Mouse (Mus musculus): ENCODE results near the gene Dag1. TPM values are rescaled to one million over a fixed set of nuclear protein-coding genes. Genes with fewer than 3 reads are reported as not detected.

The Dag1 gene
- polyA plus RNA-seq, 1 experiment from 2014 or later, result 20.7 TPM

DNA sequence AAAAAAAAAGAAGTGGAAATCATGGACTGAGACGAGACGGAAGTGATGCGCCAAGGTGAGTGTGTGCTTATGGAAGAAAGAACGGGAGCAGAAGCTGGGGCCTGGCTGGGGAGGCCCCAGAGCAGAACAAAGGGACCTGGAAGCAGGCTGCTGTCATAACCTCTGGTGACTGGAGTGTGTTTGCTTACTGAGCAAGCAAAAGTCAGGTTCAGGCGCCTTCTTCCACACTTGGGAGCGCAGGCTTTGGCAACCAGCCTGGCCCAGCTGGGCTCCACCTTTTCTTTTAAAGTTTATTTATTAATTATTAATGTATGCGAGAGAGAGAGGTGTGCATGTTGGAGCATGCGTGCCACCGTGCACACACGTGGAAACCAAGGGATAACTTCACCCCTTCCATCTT lies 94.0 kb downstream of the Dag1 start:
- no peaks in the 10 kb centered on the region for H3K9me3 ChIP-seq (replicated peaks)
- 0 out of 2 replicates have a peak, but pooled peaks cover 2% of the 10 kb centered on the region for H3K27me3 ChIP-seq (replicated peaks)
- no peaks in the 10 kb centered on the region for H3K36me3 ChIP-seq
- H3K4me1 ChIP-seq, result no peaks in the 10 kb centered on the region
- H3K4me2 ChIP-seq, result no peak overlapping the region
- no peak for ATAC-seq
- no peak overlapping the region for H3K27ac ChIP-seq
- WGBS (ENCODE audit: insufficient replicate concordance), result 71% methylated on average over 10 of the region's 10 CpGs
- H3K4me3 ChIP-seq, result no peak overlapping the region
- H3K9ac ChIP-seq, result no peak overlapping the region

DNA sequence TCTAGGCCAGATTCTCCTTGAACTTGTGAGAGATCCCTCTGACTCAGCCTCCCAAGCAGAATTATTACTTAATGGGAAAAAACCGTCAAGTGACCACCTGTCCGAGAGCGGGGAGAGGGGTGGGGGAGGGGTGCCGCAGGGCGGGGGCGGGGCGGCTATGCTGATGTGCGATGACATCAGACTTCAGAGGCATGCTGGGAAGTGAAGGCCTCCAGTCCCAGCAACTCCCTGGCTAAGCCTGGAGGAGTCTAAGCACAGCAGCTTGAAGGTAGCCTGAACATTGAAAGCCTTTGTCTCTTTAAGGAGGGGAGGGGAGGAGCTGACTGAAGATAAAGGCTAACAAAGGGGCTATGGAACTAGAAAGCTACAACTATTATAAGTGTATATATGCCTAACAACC lies 98.6 kb downstream of the Dag1 start:
- Histone ChIP-seq H3K36me3 (no peaks in the 10 kb centered on the region), H3K9me3 (replicated peaks) (no peaks in the 10 kb centered on the region), H3K9ac (no peak overlapping the region), H3K4me3 (no peak overlapping the region), H3K4me1 (no peaks in the 10 kb centered on the region), H3K27ac (no peak overlapping the region), H3K4me2 (no peak overlapping the region), H3K27me3 (replicated peaks) (peaks cover 4% of the 10 kb centered on the region)
- no peak for ATAC-seq
- WGBS (ENCODE audit: insufficient replicate concordance), result 46% methylated on average over 8 of the region's 8 CpGs

DNA sequence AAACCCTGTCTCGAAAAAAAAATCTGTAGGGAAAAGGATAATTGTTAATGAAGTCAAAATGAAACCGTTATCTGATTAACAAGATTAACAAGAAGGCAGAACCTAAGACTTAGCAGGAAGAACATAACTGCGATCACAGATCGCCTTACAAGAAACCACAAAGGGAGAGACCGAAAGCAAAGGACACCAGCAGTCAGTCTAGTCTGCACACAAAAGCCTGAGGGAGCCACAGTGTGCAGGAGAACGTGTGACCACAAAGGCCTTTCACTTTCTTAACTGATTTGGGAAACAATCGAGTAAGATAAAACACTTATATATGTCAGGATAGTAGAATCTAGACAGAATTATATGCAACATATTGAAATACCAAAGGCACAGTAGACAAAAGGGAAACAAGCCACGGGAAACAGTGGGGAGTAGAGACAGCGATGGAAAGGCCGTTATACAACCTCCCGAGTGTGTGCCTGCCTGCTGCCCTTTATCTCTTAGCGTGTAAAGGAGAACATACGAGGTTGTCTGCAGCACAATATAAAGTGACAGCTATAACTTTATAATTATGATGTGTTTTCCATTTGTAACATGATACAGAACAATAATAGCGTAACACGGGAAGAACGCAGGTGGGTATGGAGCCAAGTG lies 100.0 kb downstream of the Dag1 start:
- no peaks in the 10 kb centered on the region for H3K9me3 ChIP-seq (replicated peaks)
- no peaks in the 10 kb centered on the region for H3K36me3 ChIP-seq
- no peaks in the 10 kb centered on the region for H3K4me1 ChIP-seq
- H3K9ac ChIP-seq, result no peak overlapping the region
- 67% methylated on average over 16 of the region's 16 CpGs for WGBS (ENCODE audit: insufficient replicate concordance)
- no peak overlapping the region for H3K4me3 ChIP-seq
- no peak overlapping the region for H3K4me2 ChIP-seq
- H3K27me3 ChIP-seq (replicated peaks), result peaks cover 17% of the 10 kb centered on the region
- no peak for ATAC-seq
- no peak overlapping the region for H3K27ac ChIP-seq

DNA sequence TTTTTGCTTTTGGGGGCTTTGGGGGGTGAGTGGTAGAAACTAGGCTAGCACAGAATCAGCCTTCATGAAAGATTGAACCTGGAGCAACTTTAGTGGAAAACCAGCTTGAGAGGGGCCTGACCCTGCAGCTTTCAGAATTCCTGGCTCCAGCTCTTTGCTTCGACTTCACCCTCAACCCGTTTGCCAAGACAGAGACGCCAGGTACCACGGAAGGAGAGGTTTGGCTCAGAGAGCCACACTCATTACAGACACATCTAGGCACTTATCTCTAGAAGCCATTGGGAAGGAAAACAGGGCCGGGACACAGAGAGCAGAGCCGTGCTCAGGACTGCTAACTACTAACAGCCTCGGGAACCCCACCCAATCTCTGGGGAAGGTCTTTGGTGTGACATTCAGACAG lies 105.9 kb downstream of the Dag1 start:
- Histone ChIP-seq H3K36me3 (no peaks in the 10 kb centered on the region), H3K9me3 (replicated peaks) (no peaks in the 10 kb centered on the region), H3K4me1 (no peaks in the 10 kb centered on the region), H3K4me2 (no peak overlapping the region), H3K27me3 (replicated peaks) (peaks cover 25% of the 10 kb centered on the region), H3K27ac (no peak overlapping the region), H3K4me3 (no peak overlapping the region), H3K9ac (no peak overlapping the region)
- no peak for ATAC-seq
- WGBS (ENCODE audit: insufficient replicate concordance), result 61% methylated on average over 7 of the region's 7 CpGs

DNA sequence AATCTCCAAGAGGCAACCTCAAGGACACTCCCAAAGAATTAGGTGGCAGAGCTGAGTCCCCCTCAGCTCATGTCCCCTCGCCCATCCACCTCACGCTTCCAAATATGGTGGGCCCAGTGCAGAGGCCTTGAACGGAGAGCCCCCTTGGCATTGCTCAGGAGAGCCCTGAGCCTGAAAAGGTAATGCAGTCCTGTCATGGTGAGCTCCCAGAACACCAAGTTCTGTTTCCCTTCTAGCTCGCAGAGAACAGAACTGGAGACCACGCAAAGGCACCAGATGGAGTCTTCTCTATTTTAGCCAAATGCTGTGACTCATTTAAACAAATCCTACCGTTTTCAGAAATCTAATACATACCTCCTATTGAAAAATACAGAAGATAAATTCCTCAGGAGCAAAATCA lies 106.3 kb downstream of the Dag1 start:
- Histone ChIP-seq H3K4me2 (no peak overlapping the region), H3K27ac (no peak overlapping the region), H3K36me3 (no peaks in the 10 kb centered on the region), H3K4me3 (no peak overlapping the region), H3K4me1 (no peaks in the 10 kb centered on the region), H3K9me3 (replicated peaks) (no peaks in the 10 kb centered on the region), H3K27me3 (replicated peaks) (peaks cover 25% of the 10 kb centered on the region), H3K9ac (no peak overlapping the region)
- 63% methylated on average over 6 of the region's 6 CpGs for WGBS (ENCODE audit: insufficient replicate concordance)
- no peak for ATAC-seq

DNA sequence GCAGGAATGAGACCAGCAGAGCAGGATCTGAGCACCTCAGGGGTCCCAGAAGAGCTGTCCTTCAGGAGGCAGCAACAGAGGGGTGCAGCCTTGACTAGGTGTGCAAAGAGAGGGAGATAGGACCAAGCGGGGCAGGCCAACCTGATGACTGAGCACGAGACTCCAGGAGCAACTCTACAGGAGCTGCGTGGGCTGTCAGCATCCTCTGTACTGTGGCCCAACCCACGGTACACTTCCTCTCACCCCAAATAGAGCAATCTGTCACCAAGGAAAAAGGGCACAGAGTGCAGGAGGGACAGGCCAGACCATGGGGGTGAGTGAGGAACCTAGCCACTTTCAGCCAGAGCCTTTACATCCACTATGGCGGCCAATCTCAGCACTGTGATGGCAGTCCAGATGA lies 107.0 kb downstream of the Dag1 start:
- no peak overlapping the region for H3K4me2 ChIP-seq
- H3K27ac ChIP-seq, result no peak overlapping the region
- H3K27me3 ChIP-seq (replicated peaks), result peaks cover 25% of the 10 kb centered on the region
- no peak overlapping the region for H3K4me3 ChIP-seq
- no peak for ATAC-seq
- 79% methylated on average over 5 of the region's 5 CpGs for WGBS (ENCODE audit: insufficient replicate concordance)
- no peaks in the 10 kb centered on the region for H3K4me1 ChIP-seq
- H3K9me3 ChIP-seq (replicated peaks), result no peaks in the 10 kb centered on the region
- H3K36me3 ChIP-seq, result no peaks in the 10 kb centered on the region
- no peak overlapping the region for H3K9ac ChIP-seq

DNA sequence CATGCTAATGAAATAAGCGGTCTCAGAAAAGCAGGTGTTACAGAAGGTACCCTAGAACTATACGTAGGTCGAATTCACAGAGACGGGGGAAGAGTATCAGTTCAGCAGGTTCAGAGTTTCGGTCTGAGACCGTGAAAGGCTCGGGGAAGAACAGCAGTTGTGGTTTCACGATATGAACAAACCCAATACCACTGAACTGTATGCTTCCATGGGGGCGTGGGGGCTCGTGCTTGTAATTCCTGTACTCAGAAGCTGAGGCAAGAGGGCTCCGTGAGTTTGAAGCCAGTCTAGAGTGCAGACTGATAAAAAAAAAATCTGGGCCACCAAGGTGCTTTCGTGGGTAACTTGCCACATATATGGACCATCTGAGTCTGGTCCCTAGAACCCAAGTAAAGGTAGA lies 108.9 kb downstream of the Dag1 start:
- no peak for ATAC-seq
- Histone ChIP-seq H3K9ac (no peak overlapping the region), H3K27ac (no peak overlapping the region), H3K36me3 (no peaks in the 10 kb centered on the region), H3K4me2 (no peak overlapping the region), H3K4me3 (no peak overlapping the region), H3K4me1 (no peaks in the 10 kb centered on the region), H3K9me3 (replicated peaks) (no peaks in the 10 kb centered on the region), H3K27me3 (replicated peaks) (peaks cover 18% of the 10 kb centered on the region)
- WGBS (ENCODE audit: insufficient replicate concordance), result 66% methylated on average over 12 of the region's 12 CpGs

Other genes starting within 250 kb of the Dag1 start
- gene Gmppb, start 214.7 kb downstream of the Dag1 start, polyA plus RNA-seq (2016; fragmentation: Nextera tagmentation; extraction: Ambion mirVana), result 22.1 and 22.6 TPM in 2 replicates
- gene Amigo3, start 210.8 kb downstream of the Dag1 start, polyA plus RNA-seq (2016; fragmentation: Nextera tagmentation; extraction: Ambion mirVana), result 2.2 and 2.5 TPM in 2 replicates
- gene Mst1, start 183.5 kb downstream of the Dag1 start, polyA plus RNA-seq (2016; fragmentation: Nextera tagmentation; extraction: Ambion mirVana), result 14.5 and 15.7 TPM in 2 replicates
- gene Rnf123, start 180.6 kb downstream of the Dag1 start, polyA plus RNA-seq (2016; fragmentation: Nextera tagmentation; extraction: Ambion mirVana), result 96.6 and 101 TPM in 2 replicates
- gene Apeh, start 169.4 kb downstream of the Dag1 start, polyA plus RNA-seq (2016; fragmentation: Nextera tagmentation; extraction: Ambion mirVana), result 199 and 215 TPM in 2 replicates
- gene Bsn, start 73.6 kb downstream of the Dag1 start, polyA plus RNA-seq (2016; fragmentation: Nextera tagmentation; extraction: Ambion mirVana), result 2.8 and 3.0 TPM in 2 replicates
- 5.8 and 7.9 TPM in 2 replicates for gene Nicn1, start 26.5 kb upstream of the Dag1 start, polyA plus RNA-seq (2016; fragmentation: Nextera tagmentation; extraction: Ambion mirVana)
- gene Amt, start 32.9 kb upstream of the Dag1 start, polyA plus RNA-seq (2016; fragmentation: Nextera tagmentation; extraction: Ambion mirVana), result 10.9 and 12.9 TPM in 2 replicates
- gene Rhoa, start 42.2 kb upstream of the Dag1 start, polyA plus RNA-seq (2016; fragmentation: Nextera tagmentation; extraction: Ambion mirVana), result 249 and 259 TPM in 2 replicates
- gene Tcta, start 42.2 kb upstream of the Dag1 start, polyA plus RNA-seq (2016; fragmentation: Nextera tagmentation; extraction: Ambion mirVana), result 13.4 TPM in 2 replicates
- gene Gpx1, start 74.9 kb upstream of the Dag1 start, polyA plus RNA-seq (2016; fragmentation: Nextera tagmentation; extraction: Ambion mirVana), result 5,938 and 5,957 TPM in 2 replicates
- 87.4 and 92.1 TPM in 2 replicates for gene Usp4, start 83.9 kb upstream of the Dag1 start, polyA plus RNA-seq (2016; fragmentation: Nextera tagmentation; extraction: Ambion mirVana)
- gene 1700102P08Rik, start 128.8 kb upstream of the Dag1 start, polyA plus RNA-seq (2016; fragmentation: Nextera tagmentation; extraction: Ambion mirVana), result 0.32 and 0.59 TPM in 2 replicates
- 0.55 TPM in 2 replicates for gene Ccdc36, start 164.5 kb upstream of the Dag1 start, polyA plus RNA-seq (2016; fragmentation: Nextera tagmentation; extraction: Ambion mirVana)
- not detected in 2 replicates for gene BC048562, start 172.5 kb upstream of the Dag1 start, polyA plus RNA-seq (2016; fragmentation: Nextera tagmentation; extraction: Ambion mirVana)
- 28.5 and 32.9 TPM in 2 replicates for gene Ccdc71, start 196.6 kb upstream of the Dag1 start, polyA plus RNA-seq (2016; fragmentation: Nextera tagmentation; extraction: Ambion mirVana)
- 17.7 and 18.8 TPM in 2 replicates for gene Klhdc8b, start 197.6 kb upstream of the Dag1 start, polyA plus RNA-seq (2016; fragmentation: Nextera tagmentation; extraction: Ambion mirVana)
- gene Lamb2, start 215.8 kb upstream of the Dag1 start, polyA plus RNA-seq (2016; fragmentation: Nextera tagmentation; extraction: Ambion mirVana), result 9.8 and 10.9 TPM in 2 replicates
- gene Usp19, start 226.6 kb upstream of the Dag1 start, polyA plus RNA-seq (2016; fragmentation: Nextera tagmentation; extraction: Ambion mirVana), result 48.0 and 52.1 TPM in 2 replicates
- 74.4 and 79.9 TPM in 2 replicates for gene Qars, start 243.7 kb upstream of the Dag1 start, polyA plus RNA-seq (2016; fragmentation: Nextera tagmentation; extraction: Ambion mirVana)